Mouse (Mus musculus) kidney, adult 2 months (tissue): Measurements from ENCODE around the gene Sox5. TPM values are rescaled to one million over a fixed set of nuclear protein-coding genes. Genes with fewer than 3 reads are reported as not detected.

Source experiments
- DNase-seq: peaks from one replicate; pipeline ENCODE4 v3.0.0; 2021
- H3K27ac ChIP-seq: fragments of 200-500 bp; 2 replicates; pipeline ENCODE4 v1.5.1; 2012; ENCODE audit warnings: low read depth, low read length, control low read depth, inconsistent platforms; ENCODE audit not compliant: insufficient read depth
- H3K27me3 ChIP-seq: fragments of 200-500 bp; replicated peaks from 2 replicates; pipeline ENCODE4 v1.6.1; 2012; ENCODE audit warnings: mild to moderate bottlenecking, moderate library complexity, low read length, inconsistent platforms; ENCODE audit not compliant: control insufficient read depth, insufficient read depth
- H3K36me3 ChIP-seq: fragments of 200-500 bp; 2 replicates; pipeline ENCODE4 v1.6.1; 2012; ENCODE audit warnings: mild to moderate bottlenecking, moderate library complexity, low read length, inconsistent platforms; ENCODE audit not compliant: control insufficient read depth, insufficient read depth
- H3K4me1 ChIP-seq: fragments of 200-500 bp; 2 replicates; pipeline ENCODE4 v1.6.1; 2011; ENCODE audit warnings: low read length; ENCODE audit not compliant: control insufficient read depth, insufficient read depth
- H3K4me3 ChIP-seq: fragments of 200-500 bp; 2 replicates; pipeline ENCODE4 v1.5.1; 2011; ENCODE audit warnings: mild to moderate bottlenecking, low read depth, low read length, control low read depth; ENCODE audit not compliant: insufficient read depth
- CTCF ChIP-seq: fragments of 200-500 bp; conservative IDR thresholded peaks from 2 replicates; pipeline ENCODE4 v1.5.1; 2011; ENCODE audit warnings: low read depth, mild to moderate bottlenecking, control low read depth, low read length, moderate library complexity, mixed read lengths; ENCODE audit not compliant: insufficient read depth, insufficient read length
- POLR2A ChIP-seq: fragments of 200-500 bp; IDR thresholded peaks from one replicate; pipeline ENCODE4 v1.6.1; 2011; ENCODE audit warnings: low read depth, low read length, control low read depth
- WGBS: fragments of 180-500 bp; shearing (Covaris S2); methylation state at CpG from one replicate; pipeline ENCODE4 v1.1.7; 2018; 5-methylcytosine and 5-hydroxymethylcytosine counted together
- polyA plus RNA-seq: library from polyadenylated mRNA; depleted of rRNA; stranded (reverse); fragments of >200 nt; gene quantifications from 2 replicates; pipeline ENCODE4 v1.2.3, GENCODE M21; 2012

The Sox5 gene
- polyA plus RNA-seq, 1 experiment, result 2.9 TPM

- no peak for DNase-seq
- 87% methylated on average over 15 of the region's 15 CpGs for whole genome bisulfite sequencing
- Histone ChIP-seq H3K36me3 (no peaks in the 10 kb centered on the region), H3K4me1 (no peaks in the 10 kb centered on the region), H3K27me3 (no peaks in the 10 kb centered on the region), H3K27ac (no peak overlapping the region), H3K4me3 (no peak overlapping the region)
- no peak for TF ChIP-seq POLR2A
- TF ChIP-seq CTCF, result no peak
These were observed 940.6 kb downstream of the Sox5 start for GRCm38 (mm10) chr6:143841109-143841638.

GRCm38 (mm10) chr6:143838384-143839076 is 943.2 kb downstream of the Sox5 start:
- WGBS, result 83% methylated on average over 9 of the region's 9 CpGs
- Histone ChIP-seq H3K4me1 (no peaks in the 10 kb centered on the region), H3K36me3 (no peaks in the 10 kb centered on the region), H3K27ac (no peak overlapping the region), H3K27me3 (no peaks in the 10 kb centered on the region), H3K4me3 (no peak overlapping the region)
- TF ChIP-seq POLR2A, result no peak
- TF ChIP-seq CTCF, result no peak
- no peak for DNase-seq

DNA sequence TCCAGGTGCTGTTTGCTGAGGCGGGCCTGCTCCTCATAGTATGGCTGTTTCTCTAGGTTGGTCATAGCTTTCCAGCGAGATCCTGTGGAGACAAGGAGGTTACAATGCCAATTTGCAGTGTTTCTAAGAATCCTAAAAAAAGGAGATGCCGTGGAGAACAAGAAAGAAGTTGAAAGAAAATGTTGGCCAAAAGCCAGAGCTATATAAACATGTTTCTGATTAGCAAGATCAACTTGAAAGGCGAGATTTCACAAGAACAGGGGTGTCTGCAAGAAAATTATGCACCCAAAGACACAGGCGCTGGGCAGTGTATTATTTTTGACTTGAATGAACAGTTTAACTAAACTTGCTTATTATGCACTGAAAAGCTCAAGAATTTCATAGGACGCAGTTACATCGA is 946.4 kb downstream of the Sox5 start:
- WGBS, result 91% methylated on average over 7 of the region's 7 CpGs
- H3K27me3 ChIP-seq, result no peaks in the 10 kb centered on the region
- no peak for DNase-seq
- no peaks in the 10 kb centered on the region for H3K4me1 ChIP-seq
- H3K4me3 ChIP-seq, result no peak overlapping the region
- no peak overlapping the region for H3K27ac ChIP-seq
- TF ChIP-seq POLR2A (no peak), CTCF (no peak)
- H3K36me3 ChIP-seq, result no peaks in the 10 kb centered on the region

DNA sequence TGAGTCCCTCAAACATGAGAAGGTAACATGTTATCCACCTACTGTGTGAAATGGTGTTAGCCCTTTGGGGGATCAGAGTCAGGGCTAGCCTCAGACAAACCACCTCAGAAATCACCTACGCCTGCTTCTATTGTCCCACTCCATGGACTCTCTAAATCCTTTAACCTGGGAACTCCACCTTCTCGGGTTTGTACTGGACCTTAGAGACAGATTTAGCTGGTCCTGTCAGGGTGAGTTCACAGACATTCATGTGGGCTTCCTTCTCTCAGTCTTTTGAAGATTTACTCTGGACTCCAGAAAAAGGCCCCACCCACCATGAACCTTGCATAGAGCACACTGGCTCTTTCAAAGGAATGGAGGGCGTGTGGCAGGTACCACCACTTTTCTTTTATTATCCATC is 947.8 kb downstream of the Sox5 start:
- 100% methylated on average over 3 of the region's 3 CpGs for WGBS
- H3K27me3 ChIP-seq, result no peaks in the 10 kb centered on the region

GRCm38 (mm10) chr6:143833182-143833558 is 948.6 kb downstream of the Sox5 start:
- Histone ChIP-seq H3K4me1 (no peaks in the 10 kb centered on the region), H3K36me3 (no peaks in the 10 kb centered on the region), H3K27ac (no peak overlapping the region), H3K4me3 (no peak overlapping the region), H3K27me3 (no peaks in the 10 kb centered on the region)
- no peak for TF ChIP-seq POLR2A
- TF ChIP-seq CTCF, result no peak
- peak; percentile 4 for DNase-seq
- 72% methylated on average over 23 of the region's 23 CpGs for WGBS

More for the DNA sequence above, 947.8 kb downstream of the Sox5 start:
- Histone ChIP-seq H3K4me1 (no peaks in the 10 kb centered on the region), H3K27ac (no peak overlapping the region), H3K36me3 (no peaks in the 10 kb centered on the region), H3K4me3 (no peak overlapping the region)
- no peak for DNase-seq
- no peak for TF ChIP-seq CTCF
- TF ChIP-seq POLR2A, result no peak

DNA sequence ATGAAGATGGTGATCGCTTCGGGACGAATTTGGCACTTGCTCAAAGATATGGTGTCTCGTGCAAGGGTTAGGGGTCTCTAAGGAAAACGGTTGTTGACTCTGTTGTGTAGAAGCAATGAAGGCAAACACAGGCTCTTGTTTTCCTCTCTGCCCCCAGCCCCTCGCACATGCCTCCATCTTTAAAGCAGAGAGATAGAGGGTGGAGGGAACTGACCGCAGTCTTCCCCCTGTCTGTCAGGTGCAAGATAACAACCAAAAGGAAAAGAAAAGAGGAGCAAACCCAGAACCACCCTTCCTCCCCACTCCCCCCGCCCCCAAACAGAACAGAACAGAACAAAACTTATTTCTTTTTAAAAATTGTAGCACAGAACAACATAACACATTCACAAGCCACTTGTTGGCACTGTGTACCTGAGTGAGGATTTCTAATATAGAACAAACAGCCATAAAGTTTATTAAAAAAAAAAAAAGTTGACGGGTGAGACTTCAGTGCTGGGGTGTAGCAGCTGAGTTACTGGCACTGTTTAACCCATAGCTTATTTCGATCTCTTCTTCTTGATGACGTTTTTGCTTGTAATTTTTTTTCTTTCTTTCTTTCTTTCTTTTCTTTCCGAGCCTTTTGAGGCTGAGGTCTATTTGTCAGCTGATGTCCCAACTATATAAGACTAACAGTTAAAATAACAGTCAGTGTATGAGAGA is 949.1 kb downstream of the Sox5 start:
- no peak for TF ChIP-seq POLR2A
- no peak for TF ChIP-seq CTCF
- 89% methylated on average over 12 of the region's 12 CpGs for WGBS

DNA sequence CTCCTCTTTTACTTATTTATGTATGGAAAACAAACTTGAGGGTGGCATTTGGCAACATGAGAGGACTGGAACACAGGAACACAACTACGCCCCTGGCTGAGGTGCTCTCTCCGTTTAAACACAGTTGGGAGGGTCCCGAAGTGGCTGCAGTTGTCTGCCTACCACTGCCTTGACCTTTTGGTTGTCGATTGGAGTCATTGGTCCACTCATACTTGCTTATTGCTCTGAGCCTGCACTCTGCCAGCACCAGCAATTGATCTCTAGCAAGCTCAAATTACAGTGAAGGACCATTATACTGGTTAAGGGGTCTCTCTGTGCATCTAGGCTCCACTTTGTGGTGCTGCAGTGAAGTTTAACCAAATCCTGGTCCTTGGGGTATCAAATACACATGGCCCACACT is 950.5 kb downstream of the Sox5 start:
- no peak overlapping the region for H3K27ac ChIP-seq
- TF ChIP-seq POLR2A (no peak), CTCF (no peak)
- no peak overlapping the region for H3K4me3 ChIP-seq
- whole genome bisulfite sequencing, result 32% methylated on average over 4 of the region's 4 CpGs
- DNase-seq, result no peak
- no peaks in the 10 kb centered on the region for H3K4me1 ChIP-seq
- H3K36me3 ChIP-seq, result no peaks in the 10 kb centered on the region
- no peaks in the 10 kb centered on the region for H3K27me3 ChIP-seq

More for the DNA sequence above, 949.1 kb downstream of the Sox5 start:
- Histone ChIP-seq H3K4me1 (no peaks in the 10 kb centered on the region), H3K27ac (no peak overlapping the region), H3K36me3 (no peaks in the 10 kb centered on the region), H3K4me3 (no peak overlapping the region), H3K27me3 (no peaks in the 10 kb centered on the region)
- no peak for DNase-seq
